Mouse (Mus musculus): ENCODE measurements around the gene Bri3bp. TPM values are rescaled to one million over a fixed set of nuclear protein-coding genes. Genes with fewer than 3 reads are reported as not detected.

The Bri3bp gene
- polyA plus RNA-seq, 1 experiment from 2014 or later: 36.5 TPM

DNA sequence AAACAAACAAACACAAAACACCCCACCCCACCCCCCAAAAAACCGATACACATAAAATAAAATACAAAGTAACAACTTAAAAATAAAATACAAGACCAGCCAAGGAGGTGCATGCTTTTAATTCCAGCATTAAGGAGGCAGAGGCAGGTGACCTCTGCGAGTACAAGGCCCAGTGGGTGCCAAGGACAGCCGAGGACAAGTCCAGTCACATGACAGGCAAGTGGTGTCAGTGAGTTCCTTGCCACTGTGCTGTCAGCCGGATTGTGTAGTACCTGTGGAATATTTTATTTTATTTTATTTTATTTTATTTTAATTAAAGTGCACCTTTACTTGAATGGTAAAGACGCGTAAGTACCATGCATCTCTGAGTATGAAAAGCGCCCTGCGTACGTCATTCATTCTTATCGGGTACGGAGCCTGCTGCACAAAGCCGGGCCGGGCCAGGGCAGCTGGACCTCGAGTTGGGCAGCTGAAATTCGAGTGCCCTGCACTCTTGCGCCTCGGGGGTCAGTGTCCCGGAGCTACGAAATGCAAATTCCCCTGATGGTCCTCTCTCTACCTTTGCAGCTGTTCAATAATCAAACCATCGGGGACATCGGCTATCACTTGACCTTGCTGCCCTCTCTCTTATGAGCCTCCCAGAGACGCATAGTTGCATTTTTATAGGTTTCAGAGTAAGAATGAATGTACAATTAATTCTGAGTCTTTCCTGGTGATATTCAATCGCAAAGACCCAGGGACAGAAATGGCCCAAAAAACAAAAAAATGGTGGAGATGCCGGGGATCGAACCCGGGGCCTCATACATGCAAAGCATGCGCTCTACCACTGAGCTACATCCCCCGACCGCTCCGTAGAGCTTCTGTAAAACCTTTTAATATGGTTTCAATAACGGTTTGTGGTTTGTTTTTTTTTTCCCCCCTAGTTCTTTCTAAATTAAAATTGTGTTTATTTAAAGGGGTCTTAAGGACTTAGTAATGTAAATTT lies 37.6 kb upstream of the Bri3bp start:
- H3K27ac ChIP-seq: peak overlapping the region; percentile 58
- WGBS: 10% methylated on average over 31 of the region's 31 CpGs
- H3K4me1 ChIP-seq (replicated peaks): peaks cover 19% of the 10 kb centered on the region
- no peaks in the 10 kb centered on the region for H3K9me3 ChIP-seq (replicated peaks)
- no peaks in the 10 kb centered on the region for H3K27me3 ChIP-seq
- H3K9ac ChIP-seq: peak overlapping the region; percentile 23; the same call in 1 of the 2 replicates
- peak overlapping the region; percentile 84 for H3K4me2 ChIP-seq
- no peak; the same call in 1 of the 2 replicates for ATAC-seq (replicated peaks; ENCODE audit: insufficient number of reproducible peaks, insufficient read depth, low FRiP score, low read depth)
- H3K4me3 ChIP-seq: peak overlapping the region; percentile 45
- no peaks in the 10 kb centered on the region for H3K36me3 ChIP-seq

DNA sequence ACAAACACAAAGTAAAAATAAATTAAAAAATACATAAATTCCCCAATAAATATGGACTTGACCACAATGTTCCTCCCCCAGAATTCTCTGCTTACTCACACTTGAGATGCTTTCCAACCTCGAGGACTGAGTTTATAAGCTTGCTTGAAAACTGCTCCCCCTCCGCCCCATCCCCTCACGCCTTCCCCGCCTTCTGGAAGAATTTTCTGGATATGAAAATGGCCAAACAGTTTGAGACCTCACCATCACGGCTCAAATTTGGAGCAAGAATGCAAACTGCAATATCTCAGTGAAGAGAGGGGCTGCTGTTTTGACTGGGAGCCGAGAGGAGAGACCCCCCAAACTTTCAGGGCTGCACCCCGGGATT lies 36.8 kb upstream of the Bri3bp start:
- Histone ChIP-seq H3K4me1 (replicated peaks) (peaks cover 22% of the 10 kb centered on the region), H3K27me3 (no peaks in the 10 kb centered on the region), H3K4me3 (peak overlapping the region; percentile 68), H3K36me3 (no peaks in the 10 kb centered on the region), H3K27ac (peak overlapping the region; percentile 92), H3K4me2 (peak overlapping the region; percentile 84), H3K9ac (peak overlapping the region; percentile 56), H3K9me3 (replicated peaks) (no peaks in the 10 kb centered on the region)
- no peak for ATAC-seq (replicated peaks; ENCODE audit: insufficient number of reproducible peaks, insufficient read depth, low FRiP score, low read depth)
- 3% methylated on average over 7 of the region's 7 CpGs for WGBS

DNA sequence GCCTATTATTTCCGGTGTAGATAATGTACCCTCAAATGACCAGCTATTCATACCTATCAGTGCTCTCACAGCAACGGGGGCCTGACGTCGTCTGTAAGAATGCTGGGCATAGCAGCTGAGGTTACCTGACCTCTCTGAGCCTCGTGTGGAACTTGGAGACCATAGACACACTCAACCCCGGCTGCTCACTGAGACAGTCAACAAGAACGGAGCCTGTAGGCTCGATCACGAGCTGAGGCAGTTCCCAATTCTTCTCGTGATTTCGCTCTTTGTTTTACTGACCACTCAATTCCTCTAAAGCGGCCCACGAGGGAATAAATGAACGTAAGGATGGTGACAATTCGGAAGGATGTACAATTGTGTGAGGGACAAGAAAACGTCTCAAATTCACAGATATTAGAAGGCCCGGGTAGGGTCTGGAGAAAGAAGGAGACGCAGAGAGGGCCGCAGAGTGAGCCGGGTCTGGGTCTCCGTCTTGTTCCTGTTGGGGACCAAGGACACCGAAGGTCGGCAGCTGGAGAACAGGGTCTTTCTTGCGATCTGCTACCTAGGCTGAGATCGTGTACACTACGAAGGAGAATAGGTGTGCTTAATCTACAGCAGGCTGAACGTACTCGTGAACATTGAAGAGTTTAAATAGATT lies 36.3 kb upstream of the Bri3bp start:
- Histone ChIP-seq H3K4me3 (peak overlapping the region; percentile 68), H3K36me3 (no peaks in the 10 kb centered on the region), H3K4me2 (peak overlapping the region; percentile 84), H3K9ac (peak overlapping the region; percentile 56), H3K9me3 (replicated peaks) (no peaks in the 10 kb centered on the region), H3K27ac (peak overlapping the region; percentile 92), H3K4me1 (replicated peaks) (peaks cover 26% of the 10 kb centered on the region), H3K27me3 (no peaks in the 10 kb centered on the region)
- ATAC-seq (replicated peaks; ENCODE audit: insufficient number of reproducible peaks, insufficient read depth, low FRiP score, low read depth): peak; percentile 27; the same call in 1 of the 2 replicates
- under 1% methylated on average over 28 of the region's 28 CpGs for WGBS

DNA sequence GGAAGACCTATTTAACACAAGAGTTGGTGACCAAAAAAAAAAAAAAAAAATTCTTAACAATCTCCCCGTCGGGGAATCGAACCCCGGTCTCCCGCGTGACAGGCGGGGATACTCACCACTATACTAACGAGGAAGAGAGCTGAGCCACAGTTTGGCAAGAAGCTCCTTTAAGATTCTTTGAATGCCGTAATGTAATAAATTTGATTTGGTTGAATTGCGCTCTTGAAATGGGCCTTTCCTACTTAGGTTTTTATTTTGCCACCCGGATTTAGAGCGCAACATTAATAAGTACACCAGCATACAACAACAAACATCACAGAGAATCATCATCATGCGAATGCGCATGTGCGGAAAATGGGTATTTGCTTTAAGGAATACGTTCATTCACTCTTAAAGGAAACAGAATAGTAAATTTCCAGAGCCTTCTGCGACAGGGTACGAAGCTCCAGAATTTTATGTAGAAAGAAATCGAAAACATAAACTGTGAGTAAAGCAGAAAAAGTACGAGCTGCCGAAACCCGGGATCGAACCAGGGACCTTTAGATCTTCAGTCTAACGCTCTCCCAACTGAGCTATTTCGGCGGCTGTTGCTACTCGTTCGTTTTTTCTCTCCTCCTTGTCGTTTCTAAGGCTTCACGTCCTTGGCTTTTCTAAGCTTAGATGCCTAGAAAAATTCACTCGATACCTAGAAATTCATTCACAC lies 35.7 kb upstream of the Bri3bp start:
- Histone ChIP-seq H3K9me3 (replicated peaks) (no peaks in the 10 kb centered on the region), H3K4me2 (peak overlapping the region; percentile 84), H3K36me3 (no peaks in the 10 kb centered on the region), H3K9ac (peak overlapping the region; percentile 71), H3K4me3 (peak overlapping the region; percentile 68), H3K27ac (peak overlapping the region; percentile 92), H3K27me3 (no peaks in the 10 kb centered on the region), H3K4me1 (replicated peaks) (peaks cover 29% of the 10 kb centered on the region)
- ATAC-seq (replicated peaks; ENCODE audit: insufficient number of reproducible peaks, insufficient read depth, low FRiP score, low read depth): peak; percentile 51; the same call in 1 of the 2 replicates
- under 1% methylated on average over 31 of the region's 31 CpGs for WGBS

DNA sequence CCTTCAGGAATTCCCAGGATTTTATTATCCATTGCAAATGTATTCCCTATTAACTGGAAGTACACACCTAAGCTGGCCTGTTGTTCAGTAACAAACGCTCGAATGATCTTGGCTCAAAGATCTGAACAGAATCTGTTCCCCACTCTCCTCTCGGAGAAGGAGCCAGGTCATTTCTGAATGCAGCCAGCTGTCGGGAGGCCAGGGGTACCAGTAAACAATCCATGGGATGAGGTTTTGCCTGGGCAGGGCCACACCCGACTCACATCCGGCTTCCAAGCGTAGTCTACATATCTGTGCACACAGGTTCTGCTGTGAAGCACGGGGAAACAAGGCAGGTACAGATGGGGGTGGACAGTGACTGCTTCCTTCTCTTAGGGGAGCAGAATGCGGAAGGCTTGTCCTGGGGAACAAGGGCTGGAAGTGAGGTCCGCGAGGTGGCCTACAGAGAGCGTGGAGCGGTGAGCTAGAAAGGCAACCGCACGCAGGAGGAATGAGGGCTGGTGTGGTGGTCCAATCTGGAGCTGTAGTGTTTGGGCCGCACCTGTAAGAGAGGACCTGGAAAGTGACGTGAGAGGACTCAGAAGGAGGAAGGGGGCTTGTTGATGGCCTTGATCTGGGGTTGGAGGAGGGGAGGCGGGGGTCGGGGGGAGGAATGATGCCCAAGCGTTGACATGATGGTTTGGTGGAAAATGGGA lies 34.9 kb upstream of the Bri3bp start:
- H3K9me3 ChIP-seq (replicated peaks): no peaks in the 10 kb centered on the region
- WGBS: 2% methylated on average over 20 of the region's 20 CpGs

DNA sequence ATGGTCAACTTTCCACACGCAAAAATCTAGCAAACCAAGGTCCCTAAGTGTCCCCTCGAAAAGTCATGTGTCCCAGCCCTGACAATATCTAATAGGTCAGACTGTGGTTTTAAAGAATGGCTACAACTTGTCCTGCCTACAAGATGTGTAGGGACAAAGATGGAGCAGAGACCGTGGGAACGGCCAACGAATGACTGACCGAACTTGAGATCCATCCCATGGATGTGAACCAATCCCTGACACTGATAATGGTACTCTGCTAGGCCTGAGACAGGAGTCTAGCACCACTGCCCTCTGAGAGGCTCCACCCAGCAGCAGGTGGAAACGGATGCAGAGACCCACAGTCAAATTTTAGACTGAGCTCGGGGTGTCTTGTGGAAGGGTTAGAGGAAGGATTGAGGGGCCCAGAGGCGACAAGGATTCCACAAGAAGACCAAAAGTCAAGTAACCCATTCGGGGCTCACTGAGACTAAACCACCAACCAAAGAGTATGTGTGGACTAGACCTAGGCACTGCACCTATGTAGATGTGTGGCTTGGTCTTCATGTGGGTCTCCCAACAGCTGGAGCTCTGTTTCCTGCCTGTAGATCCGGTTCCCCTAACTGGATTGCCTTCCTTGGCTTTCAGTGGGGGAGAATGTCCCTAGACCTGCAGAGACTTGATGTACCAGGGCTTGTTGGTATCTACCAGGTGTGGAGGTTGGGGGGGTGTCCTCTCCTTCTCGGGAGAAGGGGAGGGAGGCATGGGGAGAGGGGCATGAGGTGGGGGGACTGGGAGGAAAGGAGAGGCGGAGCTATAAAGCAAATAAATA lies 34.1 kb upstream of the Bri3bp start:
- peak overlapping the region; percentile 85; the same call in 1 of the 2 replicates for H3K27ac ChIP-seq
- no peaks in the 10 kb centered on the region for H3K9me3 ChIP-seq (replicated peaks)
- no peaks in the 10 kb centered on the region for H3K36me3 ChIP-seq
- peak overlapping the region; percentile 68 for H3K4me3 ChIP-seq
- no peak for ATAC-seq (replicated peaks; ENCODE audit: insufficient number of reproducible peaks, insufficient read depth, low FRiP score, low read depth)
- WGBS: 54% methylated on average over 13 of the region's 13 CpGs
- H3K9ac ChIP-seq: peak overlapping the region; percentile 71
- no peaks in the 10 kb centered on the region for H3K27me3 ChIP-seq
- H3K4me1 ChIP-seq (replicated peaks): peaks cover 29% of the 10 kb centered on the region
- peak overlapping the region; percentile 84 for H3K4me2 ChIP-seq

More for the DNA sequence above, 34.9 kb upstream of the Bri3bp start:
- Histone ChIP-seq H3K9ac (peak overlapping the region; percentile 71), H3K4me2 (peak overlapping the region; percentile 84), H3K27ac (peak overlapping the region; percentile 85), H3K27me3 (no peaks in the 10 kb centered on the region), H3K4me3 (peak overlapping the region; percentile 68), H3K4me1 (replicated peaks) (peaks cover 29% of the 10 kb centered on the region), H3K36me3 (no peaks in the 10 kb centered on the region)
- ATAC-seq (replicated peaks; ENCODE audit: insufficient number of reproducible peaks, insufficient read depth, low FRiP score, low read depth): no peak

DNA sequence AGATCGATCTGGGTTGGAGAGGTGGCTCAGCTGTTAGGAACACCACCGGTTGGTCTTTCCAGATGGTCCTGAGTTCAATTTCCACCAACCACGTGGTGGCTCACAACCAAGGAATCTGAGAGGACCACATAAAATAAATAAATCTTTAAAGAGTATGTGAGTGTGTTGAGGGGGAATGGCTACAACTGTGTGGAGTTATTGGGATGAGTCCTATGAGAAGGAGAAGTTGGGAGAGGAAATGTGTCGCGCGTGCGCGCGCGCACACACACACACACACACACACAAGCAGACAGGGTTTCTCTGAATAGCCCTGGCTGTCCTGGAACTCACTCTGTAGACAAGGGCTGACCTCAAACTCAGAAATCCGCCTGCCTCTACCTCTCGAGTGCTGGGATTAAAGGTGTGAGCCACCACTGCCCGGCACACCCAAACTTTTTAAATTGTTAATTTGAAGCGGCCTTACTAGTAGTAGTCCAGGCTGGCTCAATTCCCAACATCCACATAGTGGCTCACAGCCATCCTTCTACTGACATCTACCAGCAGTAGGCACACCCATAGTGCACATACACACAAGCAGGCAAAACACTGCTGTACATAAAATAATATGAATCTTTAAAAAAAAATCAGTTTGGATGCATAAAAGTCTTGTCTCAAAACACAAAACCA lies 33.3 kb upstream of the Bri3bp start:
- ATAC-seq (replicated peaks; ENCODE audit: insufficient number of reproducible peaks, insufficient read depth, low FRiP score, low read depth): no peak
- Histone ChIP-seq H3K4me2 (peak overlapping the region; percentile 19; the same call in 1 of the 2 replicates), H3K9ac (no peak overlapping the region), H3K4me1 (replicated peaks) (peaks cover 29% of the 10 kb centered on the region), H3K4me3 (no peak overlapping the region), H3K36me3 (no peaks in the 10 kb centered on the region), H3K27ac (0 out of 2 replicates have a peak overlapping the region, but pooled peaks have one; percentile 25), H3K27me3 (no peaks in the 10 kb centered on the region), H3K9me3 (replicated peaks) (no peaks in the 10 kb centered on the region)
- WGBS: 73% methylated on average over 14 of the region's 14 CpGs

DNA sequence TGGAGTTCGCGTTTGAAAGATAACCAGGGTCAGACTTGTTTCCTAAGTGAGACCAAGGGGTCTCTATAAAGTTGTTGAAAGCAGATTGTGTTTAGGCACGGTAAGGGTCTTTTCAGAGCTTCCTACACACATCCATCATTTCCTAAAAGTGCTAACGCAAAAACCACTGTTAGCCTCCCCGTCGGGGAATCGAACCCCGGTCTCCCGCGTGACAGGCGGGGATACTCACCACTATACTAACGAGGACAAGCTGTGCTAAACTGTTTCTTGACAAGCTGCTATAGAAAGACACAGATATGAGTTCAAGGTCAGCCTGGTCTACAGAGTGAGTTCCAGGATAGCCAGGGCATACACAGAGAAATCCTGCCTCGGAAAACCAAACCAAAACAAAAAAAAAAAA lies 32.5 kb upstream of the Bri3bp start:
- Histone ChIP-seq H3K9me3 (replicated peaks) (no peaks in the 10 kb centered on the region), H3K9ac (no peak overlapping the region), H3K4me2 (peak overlapping the region; percentile 50), H3K4me1 (replicated peaks) (peaks cover 24% of the 10 kb centered on the region), H3K4me3 (peak overlapping the region; percentile 42), H3K27me3 (no peaks in the 10 kb centered on the region), H3K27ac (peak overlapping the region; percentile 19; the same call in 1 of the 2 replicates), H3K36me3 (no peaks in the 10 kb centered on the region)
- WGBS: 2% methylated on average over 13 of the region's 13 CpGs
- no peak; the same call in 1 of the 2 replicates for ATAC-seq (replicated peaks; ENCODE audit: insufficient number of reproducible peaks, insufficient read depth, low FRiP score, low read depth)

DNA sequence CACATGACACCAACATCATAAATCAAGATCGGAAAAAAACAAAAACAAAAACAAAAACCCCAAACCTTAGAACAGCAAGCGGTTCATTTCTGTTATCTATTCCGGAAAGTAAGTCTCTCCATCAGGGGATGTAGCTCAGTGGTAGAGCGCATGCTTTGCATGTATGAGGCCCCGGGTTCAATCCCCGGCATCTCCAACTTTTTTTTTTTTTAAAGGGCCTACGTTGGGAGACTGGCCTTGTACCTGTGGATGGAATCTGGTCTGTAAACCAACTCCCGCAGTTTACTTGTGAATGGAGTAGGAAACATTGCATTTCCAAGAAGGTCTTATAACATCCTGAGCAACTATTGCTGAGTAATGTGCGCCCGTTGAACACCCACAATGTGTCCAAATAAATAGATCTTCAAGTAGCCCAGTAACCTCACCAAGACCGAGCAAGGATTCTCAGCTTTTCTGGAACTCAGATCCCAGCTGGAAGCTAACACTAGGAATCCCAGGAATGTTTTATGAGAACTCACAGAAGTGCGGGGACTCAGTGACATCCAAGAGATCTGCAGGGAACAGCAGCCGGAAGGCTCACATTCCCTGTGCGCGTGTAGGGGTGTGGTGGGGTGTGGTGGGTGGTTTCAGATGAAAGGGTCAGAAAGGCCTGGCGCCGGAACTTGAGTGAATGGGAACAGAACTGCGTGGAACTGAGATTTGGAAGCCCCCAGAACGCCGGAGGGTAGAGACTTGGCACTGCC lies 31.8 kb upstream of the Bri3bp start:
- no peak for ATAC-seq (replicated peaks; ENCODE audit: insufficient number of reproducible peaks, insufficient read depth, low FRiP score, low read depth)
- Histone ChIP-seq H3K9ac (no peak overlapping the region), H3K4me1 (replicated peaks) (peaks cover 23% of the 10 kb centered on the region), H3K9me3 (replicated peaks) (no peaks in the 10 kb centered on the region), H3K27ac (no peak overlapping the region), H3K27me3 (no peaks in the 10 kb centered on the region), H3K4me3 (peak overlapping the region; percentile 42), H3K36me3 (peaks cover 1% of the 10 kb centered on the region), H3K4me2 (peak overlapping the region; percentile 50)
- 14% methylated on average over 20 of the region's 20 CpGs for WGBS

All from heart, embryonic 15.5 days (tissue).